Comparison of ENCODE assay signal across 12 mouse cellular contexts in the genomic region with DNA sequence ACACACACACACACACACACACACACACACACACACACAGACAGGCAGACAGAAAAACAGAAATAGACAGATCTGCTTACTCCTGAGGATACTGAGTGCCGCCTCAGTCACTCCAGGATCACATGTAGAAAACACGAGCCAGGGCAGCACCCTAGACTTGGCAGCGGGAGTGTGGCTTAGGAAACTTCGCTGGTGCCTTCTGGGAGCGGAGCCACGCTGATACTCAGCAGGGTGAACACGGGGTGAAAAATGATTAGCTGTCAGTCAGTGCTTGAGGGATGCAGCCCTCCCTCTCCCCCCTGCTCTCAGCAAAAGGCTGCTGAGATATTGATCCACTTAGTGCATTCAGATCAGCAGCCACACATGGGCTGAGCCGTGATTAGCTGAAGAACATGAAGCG.
A peak's percentile ranks its signal among the peaks of the same experiment; 100 is the strongest.
DNase-seq lines count a peak whose midpoint lies in the region; ATAC-seq and TF ChIP-seq lines count a peak whose summit lies in the region.
"Had no signal": no experiment of that assay in that cellular context is flagged by ENCODE, and none has a peak within 500 bp of the region (broad histone marks: within the 10 kb centered on the region; RNA-seq: fewer than 3 reads in every experiment).

No protein-coding gene starts in this region.

- H3K27me3 ChIP-seq in hindbrain, embryonic 10.5 days (ENCODE audit: insufficient read depth, poor library complexity, severe bottlenecking), result peaks cover 8% of the 10 kb centered on the region; the same call in 1 of the 2 replicates
- no peaks in the 10 kb centered on the region for H3K27me3 ChIP-seq in hindbrain, postnatal 0 days (ENCODE audit: insufficient read depth, low read length)
- no peaks in the 10 kb centered on the region for H3K27me3 ChIP-seq in forebrain, postnatal 0 days (ENCODE audit: insufficient read depth, low read length)

- H3K9ac ChIP-seq in hindbrain, postnatal 0 days (replicated peaks; ENCODE audit: low read length), result no peak overlapping the region
- H3K9ac ChIP-seq in forebrain, postnatal 0 days, result no peak overlapping the region
- H3K9ac ChIP-seq: liver, embryonic 15.5 days had no signal

- DNase-seq in hindbrain, embryonic 10.5 days (ENCODE audit: low spot score), result no peak
- DNase-seq in hindbrain, postnatal 0 days (ENCODE audit: low spot score), result no peak
- peak; percentile 85 for DNase-seq in adipocyte (ENCODE audit: low spot score)
- DNase-seq in forebrain, postnatal 0 days, result no peak
- peak; percentile 50 for DNase-seq in lung, postnatal 10 days
- DNase-seq in ovary, postnatal 14 days (ENCODE audit: low spot score), result no peak
- DNase-seq in left cerebral cortex, adult 18-20 months (ENCODE audit: low spot score in 2 of 2), result no peak
- DNase-seq: cerebellum, postnatal 36 days; right cerebral cortex, postnatal 25 days; thymus, adult 18-20 months had no signal

- H3K36me3 ChIP-seq in hindbrain, embryonic 10.5 days, result no peaks in the 10 kb centered on the region
- H3K36me3 ChIP-seq in hindbrain, postnatal 0 days (ENCODE audit: insufficient read depth, low read length), result no peaks in the 10 kb centered on the region
- no peaks in the 10 kb centered on the region for H3K36me3 ChIP-seq in forebrain, postnatal 0 days (ENCODE audit: insufficient read depth)
- H3K36me3 ChIP-seq: liver, embryonic 15.5 days had no signal

- H3K4me1 ChIP-seq in hindbrain, embryonic 10.5 days (replicated peaks), result peaks cover 73% of the 10 kb centered on the region
- peaks cover 15% of the 10 kb centered on the region for H3K4me1 ChIP-seq in hindbrain, postnatal 0 days (ENCODE audit: insufficient read depth, low read length)
- H3K4me1 ChIP-seq in forebrain, postnatal 0 days (ENCODE audit: insufficient read depth), result no peaks in the 10 kb centered on the region
- H3K4me1 ChIP-seq: liver, embryonic 15.5 days had no signal

- TF ChIP-seq CTCF in hindbrain, postnatal 0 days (IDR thresholded peaks at IDR 0.05; ENCODE audit: low read depth), result no peak
- TF ChIP-seq CTCF in forebrain, postnatal 0 days (IDR thresholded peaks at IDR 0.05; ENCODE audit: low read depth), result no peak

- no peak for ATAC-seq in hindbrain, postnatal 0 days
- ATAC-seq in forebrain, postnatal 0 days, result peak; percentile 71
- no peak for ATAC-seq in cerebellum, adult (ENCODE audit: insufficient number of reproducible peaks, low FRiP score, low TSS enrichment)

- no peak overlapping the region for H3K4me2 ChIP-seq in hindbrain, postnatal 0 days (ENCODE audit: low read depth, low read length)
- H3K4me2 ChIP-seq in forebrain, postnatal 0 days (ENCODE audit: low read depth), result no peak overlapping the region
- H3K4me2 ChIP-seq: liver, embryonic 15.5 days had no signal

- no peaks in the 10 kb centered on the region for H3K9me3 ChIP-seq in hindbrain, embryonic 10.5 days
- no peaks in the 10 kb centered on the region for H3K9me3 ChIP-seq in hindbrain, postnatal 0 days (ENCODE audit: low read length)
- H3K9me3 ChIP-seq in forebrain, postnatal 0 days (ENCODE audit: low read length), result no peaks in the 10 kb centered on the region
- H3K9me3 ChIP-seq: liver, embryonic 15.5 days had no signal

- 75% methylated on average over 9 of the region's 9 CpGs for WGBS in hindbrain, embryonic 10.5 days
- 42% methylated on average over 9 of the region's 9 CpGs for WGBS in hindbrain, postnatal 0 days
- WGBS in forebrain, postnatal 0 days, result 54% methylated on average over 9 of the region's 9 CpGs

- no peak overlapping the region for H3K4me3 ChIP-seq in hindbrain, embryonic 10.5 days
- H3K4me3 ChIP-seq in hindbrain, postnatal 0 days (ENCODE audit: low read length), result no peak overlapping the region
- no peak overlapping the region for H3K4me3 ChIP-seq in forebrain, postnatal 0 days (ENCODE audit: low read depth, low read length)
- H3K4me3 ChIP-seq: liver, embryonic 15.5 days had no signal

- H3K27ac ChIP-seq in hindbrain, embryonic 10.5 days, result peak overlapping the region; percentile 69
- H3K27ac ChIP-seq in hindbrain, postnatal 0 days, result no peak overlapping the region
- H3K27ac ChIP-seq in forebrain, postnatal 0 days (ENCODE audit: low read depth, low read length), result no peak overlapping the region
- H3K27ac ChIP-seq: liver, embryonic 15.5 days had no signal

Comparison
In these comparisons a context has a peak if more than half of its experiments do, and no peak if none do; other contexts are left out.
1. DNase-seq: peak in adipocyte (single experiment) and lung, postnatal 10 days (single experiment); none in hindbrain, embryonic 10.5 days (single experiment), hindbrain, postnatal 0 days (single experiment), forebrain, postnatal 0 days (single experiment), ovary, postnatal 14 days (single experiment) and left cerebral cortex, adult 18-20 months (0 of 2).